ENCODE assay signal across 19 mouse cellular contexts in genomic region chr6:128036597-128036996, GRCm38 (mm10).
A peak's percentile ranks its signal among the peaks of the same experiment; 100 is the strongest.
DNase-seq lines count a peak whose midpoint lies in the region; ATAC-seq and TF ChIP-seq lines count a peak whose summit lies in the region.
"Had no signal": no experiment of that assay in that cellular context is flagged by ENCODE, and none has a peak within 500 bp of the region (broad histone marks: within the 10 kb centered on the region; RNA-seq: fewer than 3 reads in every experiment).

No protein-coding gene starts in this region.

- H3K4me2 ChIP-seq in heart, embryonic 14.5 days (ENCODE audit: low read length) = no peak overlapping the region
- H3K4me2 ChIP-seq in midbrain, postnatal 0 days (ENCODE audit: low read depth, low read length, poor library complexity, severe bottlenecking) = 0 out of 2 replicates have a peak overlapping the region, but pooled peaks have one; percentile 91
- H3K4me2 ChIP-seq in midbrain, embryonic 11.5 days = no peak overlapping the region

- no peaks in the 10 kb centered on the region for H3K27me3 ChIP-seq in heart, embryonic 14.5 days (ENCODE audit: control insufficient read depth, insufficient read depth, low read length)
- H3K27me3 ChIP-seq in midbrain, postnatal 0 days (ENCODE audit: insufficient read depth, low read length) = no peaks in the 10 kb centered on the region
- peaks cover 14% of the 10 kb centered on the region for H3K27me3 ChIP-seq in midbrain, embryonic 11.5 days (ENCODE audit: control insufficient read depth, insufficient read depth, low read length)

- TF ChIP-seq CTCF in midbrain, postnatal 0 days (IDR thresholded peaks at IDR 0.05) = no peak

- peaks cover 50 to 76% of the 10 kb centered on the region in 2 experiments for H3K4me1 ChIP-seq in heart, embryonic 14.5 days (ENCODE audit: control insufficient read depth in 2 of 2, insufficient read depth in 2 of 2, low read length in 2 of 2)
- H3K4me1 ChIP-seq in midbrain, postnatal 0 days (ENCODE audit: insufficient read depth, low read length) = peaks cover 11% of the 10 kb centered on the region; the same call in 1 of the 2 replicates
- H3K4me1 ChIP-seq in midbrain, embryonic 11.5 days (ENCODE audit: control insufficient read depth, insufficient read depth, low read length) = peaks cover 32% of the 10 kb centered on the region

- H3K9ac ChIP-seq in heart, embryonic 14.5 days (ENCODE audit: low read length) = peak overlapping the region; percentile 27; the same call in 1 of the 2 replicates
- no peak overlapping the region for H3K9ac ChIP-seq in midbrain, postnatal 0 days (replicated peaks; ENCODE audit: low read length, poor library complexity, severe bottlenecking)
- H3K9ac ChIP-seq in midbrain, embryonic 11.5 days (ENCODE audit: low read length) = no peak overlapping the region
- H3K9ac ChIP-seq: forebrain, embryonic 12.5 days had no signal

- 69% methylated on average over 9 of the region's 9 CpGs for WGBS in heart, embryonic 14.5 days
- WGBS in midbrain, postnatal 0 days = 81% methylated on average over 9 of the region's 9 CpGs
- WGBS in midbrain, embryonic 11.5 days = 83% methylated on average over 9 of the region's 9 CpGs

- H3K9me3 ChIP-seq in heart, embryonic 14.5 days (ENCODE audit: control insufficient read depth, low read length) = no peaks in the 10 kb centered on the region
- H3K9me3 ChIP-seq in midbrain, postnatal 0 days (ENCODE audit: low read length) = no peaks in the 10 kb centered on the region
- no peaks in the 10 kb centered on the region for H3K9me3 ChIP-seq in midbrain, embryonic 11.5 days (ENCODE audit: control insufficient read depth, low read length)
- H3K9me3 ChIP-seq: embryonic facial prominence, embryonic 13.5 days; forebrain, embryonic 12.5 days; hindbrain, embryonic 12.5 days had no signal

- peak overlapping the region in 1 of 2 experiments; percentile 93; a peak in 1 of 4 replicates for H3K27ac ChIP-seq in heart, embryonic 14.5 days (replicated peaks in 1 of 2; ENCODE audit: control insufficient read depth in 1 of 2, insufficient read depth in 1 of 2, low read depth in 2 of 2, low read length in 2 of 2)
- no peak overlapping the region for H3K27ac ChIP-seq in midbrain, postnatal 0 days (ENCODE audit: low read depth, low read length)
- no peak overlapping the region for H3K27ac ChIP-seq in midbrain, embryonic 11.5 days (ENCODE audit: low read depth, low read length)
- H3K27ac ChIP-seq: embryonic facial prominence, embryonic 13.5 days; forebrain, embryonic 12.5 days; hindbrain, embryonic 12.5 days had no signal

- H3K36me3 ChIP-seq in heart, embryonic 14.5 days (ENCODE audit: control insufficient read depth, insufficient read depth, low read length) = no peaks in the 10 kb centered on the region
- no peaks in the 10 kb centered on the region for H3K36me3 ChIP-seq in midbrain, postnatal 0 days (ENCODE audit: insufficient read depth, low read length)
- no peaks in the 10 kb centered on the region for H3K36me3 ChIP-seq in midbrain, embryonic 11.5 days (ENCODE audit: control insufficient read depth, insufficient read depth, low read length)
- H3K36me3 ChIP-seq: embryonic facial prominence, embryonic 13.5 days; forebrain, embryonic 12.5 days; G1E; hindbrain, embryonic 12.5 days had no signal

- H3K4me3 ChIP-seq in heart, embryonic 14.5 days (ENCODE audit: control insufficient read depth in 1 of 2, insufficient read depth in 1 of 2, low read depth in 1 of 2, low read length in 2 of 2) = no peak overlapping the region
- H3K4me3 ChIP-seq in midbrain, postnatal 0 days (ENCODE audit: low read depth, low read length) = no peak overlapping the region
- no peak overlapping the region for H3K4me3 ChIP-seq in midbrain, embryonic 11.5 days (ENCODE audit: low read depth, low read length)

- ATAC-seq in cerebellum, adult (ENCODE audit: insufficient number of reproducible peaks, low FRiP score, low TSS enrichment) = no peak
- ATAC-seq in heart, embryonic 14.5 days (ENCODE audit: insufficient number of reproducible peaks, insufficient read depth, low FRiP score, low read depth) = no peak
- no peak for ATAC-seq in midbrain, postnatal 0 days (ENCODE audit: low FRiP score)
- ATAC-seq in midbrain, embryonic 11.5 days (ENCODE audit: low FRiP score) = no peak
- ATAC-seq: CD4-positive, CD25-positive, alpha-beta regulatory T cell, adult 4 months; inflammation-experienced regulatory T-cells, adult 6 months; intestine, postnatal 0 days had no signal

- peak; percentile 67 for DNase-seq in cerebellum, adult 11-12 months
- DNase-seq in cerebellum, postnatal 25 days = peak; percentile 40 to 48
- DNase-seq in cerebellum, adult 9-10 months = no peak
- DNase-seq in heart, postnatal 4 days = no peak
- no peak for DNase-seq in midbrain, postnatal 0 days (ENCODE audit: low spot score)
- no peak for DNase-seq in midbrain, embryonic 11.5 days (ENCODE audit: low spot score, missing footprints)
- DNase-seq: B cell, adult 2 months; cerebellum, adult 8-10 months; gastrocnemius, postnatal 10 days; kidney, adult 8-10 months had no signal

Comparison
In these comparisons a context has a peak if more than half of its experiments do, and no peak if none do; other contexts are left out.
1. DNase-seq: peak in cerebellum, adult 11-12 months (single experiment) and cerebellum, postnatal 25 days (2 of 2); none in cerebellum, adult 9-10 months (single experiment), heart, postnatal 4 days (single experiment), midbrain, postnatal 0 days (single experiment) and midbrain, embryonic 11.5 days (single experiment).